Mouse (Mus musculus) C2C12 (cell line): Measurements from ENCODE around the gene Gpm6a. TPM values are rescaled to one million over a fixed set of nuclear protein-coding genes. Genes with fewer than 3 reads are reported as not detected.

Experiments
- H3K27me3 ChIP-seq: one replicate; pipeline ENCODE4 v1.6.1; 2011; ENCODE audit not compliant: control insufficient read depth, insufficient read depth, insufficient read length
- H3K36me3 ChIP-seq: one replicate; pipeline ENCODE4 v1.6.1; 2011; ENCODE audit not compliant: control insufficient read depth, insufficient read depth
- H3K4me3 ChIP-seq: one replicate; pipeline ENCODE4 v1.5.1; 2011; ENCODE audit warnings: mild to moderate bottlenecking, control low read depth; ENCODE audit not compliant: poor library complexity, insufficient read depth, severe bottlenecking
- H3K79me2 ChIP-seq: one replicate; pipeline ENCODE4 v1.6.1; 2011; ENCODE audit not compliant: control insufficient read depth, insufficient read depth
- H3K79me3 ChIP-seq: one replicate; pipeline ENCODE4 v1.6.1; 2011; ENCODE audit warnings: low read depth, control low read depth
- H3ac ChIP-seq: one replicate; pipeline ENCODE3; 2011; ENCODE audit warnings: low read depth; ENCODE audit not compliant: control insufficient read depth, insufficient read length
- CEBPB ChIP-seq: IDR thresholded peaks from one replicate; pipeline ENCODE4 v1.6.1; 2011; ENCODE audit warnings: low read depth, mild to moderate bottlenecking, control low read depth, moderate library complexity
- CTCF ChIP-seq: IDR thresholded peaks from one replicate; pipeline ENCODE4 v1.5.1; 2011; ENCODE audit not compliant: control insufficient read depth, insufficient read depth, insufficient read length
- FOSL1 ChIP-seq: IDR thresholded peaks from one replicate; pipeline ENCODE4 v1.8.0; 2011; ENCODE audit warnings: mild to moderate bottlenecking, low read length; ENCODE audit not compliant: poor library complexity, insufficient read depth, severe bottlenecking
- MAX ChIP-seq: IDR thresholded peaks from one replicate; pipeline ENCODE4 v1.6.1; 2011; ENCODE audit warnings: mild to moderate bottlenecking, control low read depth
- MYOD1 ChIP-seq: IDR thresholded peaks from one replicate; pipeline ENCODE4 v1.6.1; 2011; ENCODE audit warnings: low read depth; ENCODE audit not compliant: control insufficient read depth, insufficient read length
- MYOG ChIP-seq: IDR thresholded peaks from one replicate; pipeline ENCODE4 v1.6.1; 2011; ENCODE audit not compliant: control insufficient read depth, insufficient read length; ENCODE audit errors: extremely low read depth
- USF1 ChIP-seq: IDR thresholded peaks from one replicate; pipeline ENCODE4 v1.6.1; 2011; ENCODE audit warnings: low read depth, mild to moderate bottlenecking, control low read depth, moderate library complexity
- polyA plus RNA-seq: library from polyadenylated mRNA; unstranded; fragments of >200 nt; fragmentation: generic; extraction: Trizol; gene quantifications from one replicate; pipeline ENCODE4 v1.2.1, GENCODE M21; 2012; ENCODE audit warnings: missing spikeins

Gene Gpm6a
- polyA plus RNA-seq, 1 experiment: not detected

DNA sequence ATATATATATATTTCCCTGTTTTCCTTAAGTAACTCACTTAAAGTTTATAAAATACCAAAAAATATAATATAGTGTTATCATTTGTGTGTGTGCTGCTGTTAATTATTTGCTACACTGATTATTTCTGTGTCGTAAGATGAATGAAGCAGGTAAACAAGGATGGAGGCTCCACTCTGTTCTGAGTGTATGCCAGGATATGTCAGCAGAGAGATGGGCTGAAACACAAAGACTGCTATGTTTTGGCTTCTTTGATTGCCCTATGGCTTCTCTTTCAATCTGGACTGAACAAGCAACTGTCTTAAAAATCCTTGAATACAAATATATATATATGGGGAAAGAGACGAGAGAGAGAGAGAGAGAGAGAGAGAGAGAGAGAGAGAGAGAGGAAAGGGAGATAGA, 1.3 kb upstream of the Gpm6a start:
- Histone ChIP-seq H3K79me2 (no peaks in the 10 kb centered on the region), H3K79me3 (no peaks in the 10 kb centered on the region), H3K27me3 (no peaks in the 10 kb centered on the region), H3ac (no peak overlapping the region), H3K4me3 (no peak overlapping the region), H3K36me3 (no peaks in the 10 kb centered on the region)
- no peak for TF ChIP-seq MAX

DNA sequence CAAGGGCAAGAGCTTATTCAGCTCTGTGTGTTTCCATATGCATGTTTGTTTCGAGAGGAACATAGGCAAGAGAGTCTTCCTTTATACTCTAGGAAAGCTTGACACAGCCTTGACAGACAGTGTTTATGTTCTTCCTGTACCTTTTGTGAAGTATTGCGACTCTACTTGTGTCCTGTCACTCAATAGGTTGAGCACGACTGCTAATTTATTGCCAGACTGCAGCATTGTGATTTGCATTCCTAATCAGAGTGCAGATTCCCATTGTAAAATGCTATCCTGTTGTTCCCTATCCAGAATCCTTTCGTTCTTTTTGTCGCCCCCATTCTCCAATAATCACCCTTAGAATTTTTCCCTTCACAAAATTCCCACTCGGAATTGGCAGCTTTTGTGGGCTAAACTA, 613 bp upstream of the Gpm6a start:
- TF ChIP-seq MYOD1 (no peak), CTCF (no peak), MAX (no peak), FOSL1 (no peak), CEBPB (no peak), MYOG (no peak), USF1 (no peak)
- Histone ChIP-seq H3K79me3 (no peaks in the 10 kb centered on the region), H3ac (no peak overlapping the region), H3K36me3 (no peaks in the 10 kb centered on the region), H3K79me2 (no peaks in the 10 kb centered on the region), H3K27me3 (no peaks in the 10 kb centered on the region), H3K4me3 (no peak overlapping the region)

DNA sequence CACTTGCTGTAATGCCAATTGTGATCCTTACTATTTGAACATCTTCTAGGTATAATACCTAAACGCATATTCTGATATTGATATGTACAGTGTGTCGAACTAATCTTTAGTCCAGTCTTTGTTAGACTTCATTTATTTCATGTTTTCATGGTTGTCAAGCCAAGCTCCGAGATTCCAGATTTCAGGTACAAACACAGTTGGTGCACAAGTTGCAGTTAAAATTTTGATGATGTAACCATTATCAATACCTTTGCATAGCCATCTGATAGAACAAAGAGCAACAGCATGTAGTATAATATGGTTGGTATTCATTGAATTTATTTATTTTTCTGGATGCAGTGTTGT, 785 bp downstream of the Gpm6a start:
- Histone ChIP-seq H3K27me3 (no peaks in the 10 kb centered on the region), H3K79me3 (no peaks in the 10 kb centered on the region), H3K36me3 (no peaks in the 10 kb centered on the region), H3ac (no peak overlapping the region), H3K4me3 (no peak overlapping the region), H3K79me2 (no peaks in the 10 kb centered on the region)
- TF ChIP-seq MYOD1 (no peak), FOSL1 (no peak), MYOG (no peak), CTCF (no peak), USF1 (no peak), CEBPB (no peak), MAX (no peak)

DNA sequence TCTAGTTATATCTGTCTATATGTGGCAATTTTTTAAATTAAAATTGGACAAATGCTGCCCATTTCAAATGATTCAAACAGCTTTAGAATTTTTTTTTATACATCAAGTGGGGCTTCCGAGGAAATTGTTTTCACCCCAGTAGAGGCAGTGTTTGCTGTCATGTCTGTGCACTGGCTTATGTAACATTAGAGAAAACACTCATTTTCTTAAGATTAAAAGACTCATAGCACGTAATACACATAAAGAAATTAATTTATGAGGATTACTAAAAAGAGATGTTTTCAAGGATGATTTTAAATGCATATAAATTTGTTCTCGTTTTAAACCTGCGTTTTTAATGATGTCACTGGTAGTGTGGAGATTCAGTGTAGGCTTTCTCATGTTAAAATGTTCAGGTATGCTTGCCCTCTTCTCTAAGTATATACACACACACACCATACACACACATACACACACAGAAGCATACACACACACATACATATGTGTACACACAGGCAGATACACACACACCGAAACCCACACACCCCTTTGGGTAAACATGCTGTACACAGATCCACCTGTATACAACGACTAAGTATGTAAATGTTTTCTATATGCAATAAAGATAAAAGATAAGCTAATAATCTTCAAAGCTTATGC, 1.4 kb downstream of the Gpm6a start:
- H3ac ChIP-seq: no peak overlapping the region
- H3K36me3 ChIP-seq: no peaks in the 10 kb centered on the region
- H3K79me2 ChIP-seq: no peaks in the 10 kb centered on the region
- H3K79me3 ChIP-seq: no peaks in the 10 kb centered on the region
- no peaks in the 10 kb centered on the region for H3K27me3 ChIP-seq
- H3K4me3 ChIP-seq: no peak overlapping the region
- TF ChIP-seq MYOG (no peak), MAX (no peak), CEBPB (no peak), USF1 (no peak), MYOD1 (no peak), FOSL1 (no peak), CTCF (no peak)

DNA sequence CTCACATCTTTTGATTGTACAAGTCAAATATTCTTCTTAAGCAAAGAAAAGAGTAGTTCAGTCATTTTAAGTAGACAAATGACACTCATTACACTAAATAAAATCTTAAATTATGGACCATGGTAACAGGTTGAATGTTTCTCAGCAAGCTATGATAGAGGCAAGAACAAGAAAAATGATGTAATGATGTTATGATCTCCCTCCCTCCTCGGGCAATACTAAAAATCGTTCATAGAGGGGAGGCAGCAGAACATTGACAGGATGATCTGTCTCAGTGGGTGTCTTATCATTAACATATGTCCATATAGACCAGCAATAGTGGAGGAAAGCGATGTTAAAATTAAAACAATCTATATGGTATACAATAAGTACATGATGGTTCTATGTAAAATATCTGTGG, 2.1 kb downstream of the Gpm6a start:
- Histone ChIP-seq H3K79me2 (no peaks in the 10 kb centered on the region), H3K36me3 (no peaks in the 10 kb centered on the region)

DNA sequence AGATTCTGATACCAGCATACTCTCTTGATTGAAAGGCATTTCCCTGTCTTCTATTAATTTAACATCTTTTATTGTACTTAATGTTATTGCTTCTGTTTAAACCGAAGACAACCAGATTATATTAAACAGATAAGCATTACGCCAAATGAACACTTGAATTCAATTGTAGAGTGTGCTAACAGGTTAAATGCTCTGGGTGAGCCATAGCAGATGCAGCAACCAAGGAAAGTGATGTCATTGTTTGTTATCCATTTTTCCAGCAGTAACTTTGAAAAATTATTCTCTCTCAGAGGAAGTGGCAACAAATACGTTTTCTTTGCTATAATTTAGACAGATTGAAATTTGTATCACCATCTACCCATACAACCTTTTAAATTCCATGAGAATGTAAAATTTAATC, 2.9 kb downstream of the Gpm6a start:
- TF ChIP-seq MAX: no peak
- TF ChIP-seq USF1: no peak
- no peak for TF ChIP-seq MYOD1
- TF ChIP-seq CEBPB: no peak
- TF ChIP-seq FOSL1: no peak
- no peak for TF ChIP-seq MYOG
- no peak for TF ChIP-seq CTCF
- Histone ChIP-seq H3K27me3 (no peaks in the 10 kb centered on the region), H3K79me2 (no peaks in the 10 kb centered on the region), H3K36me3 (no peaks in the 10 kb centered on the region), H3K79me3 (no peaks in the 10 kb centered on the region), H3ac (no peak overlapping the region), H3K4me3 (no peak overlapping the region)

More for the DNA sequence above, 2.1 kb downstream of the Gpm6a start:
- H3K27me3 ChIP-seq: no peaks in the 10 kb centered on the region
- no peaks in the 10 kb centered on the region for H3K79me3 ChIP-seq
- TF ChIP-seq MYOD1 (no peak), CTCF (no peak), USF1 (no peak), CEBPB (no peak), MYOG (no peak), FOSL1 (no peak), MAX (no peak)
- no peak overlapping the region for H3K4me3 ChIP-seq
- H3ac ChIP-seq: no peak overlapping the region
